Mouse (Mus musculus) C2C12 (cell line): ENCODE results near the gene Olfm4. TPM values are rescaled to one million over a fixed set of nuclear protein-coding genes. Genes with fewer than 3 reads are reported as not detected.

Source experiments
- H3K27me3 ChIP-seq: one replicate; pipeline ENCODE4 v1.6.1; 2011; ENCODE audit not compliant: control insufficient read depth, insufficient read depth, insufficient read length
- H3K36me3 ChIP-seq: one replicate; pipeline ENCODE4 v1.6.1; 2011; ENCODE audit not compliant: control insufficient read depth, insufficient read depth
- H3K4me3 ChIP-seq: one replicate; pipeline ENCODE4 v1.5.1; 2011; ENCODE audit warnings: mild to moderate bottlenecking, control low read depth; ENCODE audit not compliant: poor library complexity, insufficient read depth, severe bottlenecking
- H3K79me2 ChIP-seq: one replicate; pipeline ENCODE4 v1.6.1; 2011; ENCODE audit not compliant: control insufficient read depth, insufficient read depth
- H3K79me3 ChIP-seq: one replicate; pipeline ENCODE4 v1.6.1; 2011; ENCODE audit warnings: low read depth, control low read depth
- H3ac ChIP-seq: one replicate; pipeline ENCODE3; 2011; ENCODE audit warnings: low read depth; ENCODE audit not compliant: control insufficient read depth, insufficient read length
- CEBPB ChIP-seq: IDR thresholded peaks from one replicate; pipeline ENCODE4 v1.6.1; 2011; ENCODE audit warnings: low read depth, mild to moderate bottlenecking, control low read depth, moderate library complexity
- CTCF ChIP-seq: IDR thresholded peaks from one replicate; pipeline ENCODE4 v1.5.1; 2011; ENCODE audit not compliant: control insufficient read depth, insufficient read depth, insufficient read length
- FOSL1 ChIP-seq: IDR thresholded peaks from one replicate; pipeline ENCODE4 v1.8.0; 2011; ENCODE audit warnings: mild to moderate bottlenecking, low read length; ENCODE audit not compliant: poor library complexity, insufficient read depth, severe bottlenecking
- MAX ChIP-seq: IDR thresholded peaks from one replicate; pipeline ENCODE4 v1.6.1; 2011; ENCODE audit warnings: mild to moderate bottlenecking, control low read depth
- MYOD1 ChIP-seq: IDR thresholded peaks from one replicate; pipeline ENCODE4 v1.6.1; 2011; ENCODE audit warnings: low read depth; ENCODE audit not compliant: control insufficient read depth, insufficient read length
- MYOG ChIP-seq: IDR thresholded peaks from one replicate; pipeline ENCODE4 v1.6.1; 2011; ENCODE audit not compliant: control insufficient read depth, insufficient read length; ENCODE audit errors: extremely low read depth
- USF1 ChIP-seq: IDR thresholded peaks from one replicate; pipeline ENCODE4 v1.6.1; 2011; ENCODE audit warnings: low read depth, mild to moderate bottlenecking, control low read depth, moderate library complexity
- polyA plus RNA-seq: library from polyadenylated mRNA; unstranded; fragments of >200 nt; fragmentation: generic; extraction: Trizol; gene quantifications from one replicate; pipeline ENCODE4 v1.2.1, GENCODE M21; 2012; ENCODE audit warnings: missing spikeins

Gene Olfm4
- polyA plus RNA-seq, 1 experiment, result not detected

- no peaks in the 10 kb centered on the region for H3K79me2 ChIP-seq
- TF ChIP-seq MYOD1 (no peak), CEBPB (no peak), MAX (no peak), CTCF (no peak), MYOG (no peak)
- no peak overlapping the region for H3ac ChIP-seq
- no peaks in the 10 kb centered on the region for H3K36me3 ChIP-seq
- H3K27me3 ChIP-seq, result no peaks in the 10 kb centered on the region
- H3K4me3 ChIP-seq, result no peak overlapping the region
- no peaks in the 10 kb centered on the region for H3K79me3 ChIP-seq
Observed at GRCm38 (mm10) chr14:80029297-80030001, 45.6 kb downstream of the Olfm4 start.

- H3ac ChIP-seq, result no peak overlapping the region
- no peak for TF ChIP-seq MYOD1
- TF ChIP-seq MYOG, result no peak
- TF ChIP-seq MAX, result no peak
- TF ChIP-seq CTCF, result no peak
- TF ChIP-seq CEBPB, result no peak
- no peak for TF ChIP-seq FOSL1
- H3K79me2 ChIP-seq, result no peaks in the 10 kb centered on the region
- H3K79me3 ChIP-seq, result no peaks in the 10 kb centered on the region
- H3K36me3 ChIP-seq, result no peaks in the 10 kb centered on the region
- no peaks in the 10 kb centered on the region for H3K27me3 ChIP-seq
- H3K4me3 ChIP-seq, result no peak overlapping the region
Observed at GRCm38 (mm10) chr14:80039645-80040272, 55.9 kb downstream of the Olfm4 start.

GRCm38 (mm10) chr14:80046104-80046734 lies 62.3 kb downstream of the Olfm4 start:
- TF ChIP-seq MAX, result no peak
- no peak for TF ChIP-seq CTCF
- no peak for TF ChIP-seq CEBPB
- TF ChIP-seq MYOD1, result no peak
- no peak for TF ChIP-seq FOSL1
- no peak for TF ChIP-seq MYOG
- no peak for TF ChIP-seq USF1
- Histone ChIP-seq H3K36me3 (no peaks in the 10 kb centered on the region), H3K27me3 (no peaks in the 10 kb centered on the region), H3ac (no peak overlapping the region), H3K79me3 (no peaks in the 10 kb centered on the region), H3K79me2 (no peaks in the 10 kb centered on the region), H3K4me3 (no peak overlapping the region)

- no peaks in the 10 kb centered on the region for H3K27me3 ChIP-seq
- TF ChIP-seq USF1 (no peak), CEBPB (no peak), FOSL1 (no peak), MAX (no peak), MYOD1 (no peak), MYOG (no peak), CTCF (no peak)
- no peaks in the 10 kb centered on the region for H3K79me3 ChIP-seq
- H3ac ChIP-seq, result no peak overlapping the region
- H3K79me2 ChIP-seq, result no peaks in the 10 kb centered on the region
- H3K36me3 ChIP-seq, result no peaks in the 10 kb centered on the region
- no peak overlapping the region for H3K4me3 ChIP-seq
Observed at GRCm38 (mm10) chr14:80047368-80048101, 63.7 kb downstream of the Olfm4 start.

- Histone ChIP-seq H3K4me3 (no peak overlapping the region), H3K79me3 (no peaks in the 10 kb centered on the region), H3K79me2 (no peaks in the 10 kb centered on the region), H3ac (no peak overlapping the region), H3K27me3 (no peaks in the 10 kb centered on the region), H3K36me3 (no peaks in the 10 kb centered on the region)
- TF ChIP-seq MAX (no peak), MYOG (no peak), FOSL1 (no peak), CEBPB (no peak), USF1 (no peak), CTCF (no peak), MYOD1 (no peak)
Observed at GRCm38 (mm10) chr14:80055725-80056124, 71.8 kb downstream of the Olfm4 start.
